Mouse (Mus musculus) CH12.LX (cell line): ENCODE measurements around the gene Cdh8. TPM values are rescaled to one million over a fixed set of nuclear protein-coding genes. Genes with fewer than 3 reads are reported as not detected.

Experiments used
- DNase-seq: peaks from one replicate; pipeline ENCODE4 v3.0.0-alpha.2; 2013; ENCODE audit errors: extremely low read depth
- H3K27ac ChIP-seq: 2 replicates; pipeline ENCODE4 v1.5.1; 2012; ENCODE audit warnings: low read depth, mild to moderate bottlenecking, control low read depth, moderate library complexity; ENCODE audit not compliant: insufficient read depth
- H3K27me3 ChIP-seq: replicated peaks from 2 replicates; pipeline ENCODE3; 2012; ENCODE audit warnings: inconsistent platforms
- H3K36me3 ChIP-seq, 2 experiments: replicated peaks in 1 of 2; 2 replicates each; pipeline versions ENCODE3 to v1.6.1; 2012; ENCODE audit warnings: inconsistent platforms in 1 of 2, low read length in 1 of 2, mild to moderate bottlenecking in 1 of 2, mixed read lengths in 1 of 2, moderate library complexity in 1 of 2; ENCODE audit not compliant: control insufficient read depth in 1 of 2, insufficient read depth in 1 of 2
- H3K4me1 ChIP-seq, 2 experiments: 2 replicates each; pipeline ENCODE4 v1.6.1; 2012; ENCODE audit warnings: inconsistent platforms in 1 of 2, moderate library complexity in 1 of 2; ENCODE audit not compliant: insufficient read depth in 2 of 2, control insufficient read depth in 1 of 2
- H3K4me2 ChIP-seq: 2 replicates; pipeline ENCODE4 v1.6.1; 2012; ENCODE audit warnings: low read depth, mild to moderate bottlenecking, control low read depth; ENCODE audit not compliant: poor library complexity, insufficient read depth, severe bottlenecking
- H3K4me3 ChIP-seq, 3 experiments: fragments of 150-350 bp in 1 of 3; sonication (generic) in 1 of 3; replicated peaks in 1 of 3; 2 replicates each; pipeline versions ENCODE3 to v1.5.1; 2011 to 2012; ENCODE audit warnings: low read depth in 2 of 3, low read length in 2 of 3, mild to moderate bottlenecking in 2 of 3, moderate library complexity in 2 of 3, control low read depth in 1 of 3, improper control_type of control experiment in 1 of 3, inconsistent platforms in 1 of 3, mixed read lengths in 1 of 3; ENCODE audit not compliant: poor library complexity in 1 of 3
- H3K79me2 ChIP-seq: replicated peaks from 2 replicates; pipeline ENCODE4 v1.6.1; 2012; ENCODE audit warnings: mild to moderate bottlenecking, moderate library complexity; ENCODE audit not compliant: control insufficient read depth, poor library complexity, insufficient read depth, severe bottlenecking; ENCODE audit errors: extremely low read depth
- H3K9ac ChIP-seq: 2 replicates; pipeline ENCODE4 v1.6.1; 2012; ENCODE audit warnings: low read depth, mild to moderate bottlenecking, control low read depth, moderate library complexity; ENCODE audit not compliant: insufficient read depth
- H3K9me3 ChIP-seq: replicated peaks from 2 replicates; pipeline ENCODE3; 2012; ENCODE audit warnings: low read length, inconsistent platforms, mixed read lengths
- BHLHE40 ChIP-seq: IDR thresholded peaks from 2 replicates; pipeline ENCODE4 v1.6.1; 2011; ENCODE audit warnings: mild to moderate bottlenecking, low read depth, low read length, improper control_type of control experiment
- CHD2 ChIP-seq: IDR thresholded peaks from 2 replicates; pipeline ENCODE4 v1.6.1; 2011; ENCODE audit warnings: low read length, improper control_type of control experiment
- CTCF ChIP-seq, 2 experiments: IDR thresholded peaks in 1 of 2; conservative IDR thresholded peaks in 1 of 2; 2 replicates each; pipeline ENCODE4 v1.5.1; 2011 to 2012; ENCODE audit warnings: low read depth in 2 of 2, low read length in 2 of 2, improper control_type of control experiment in 1 of 2, inconsistent platforms in 1 of 2, mild to moderate bottlenecking in 1 of 2, moderate library complexity in 1 of 2
- E2F4 ChIP-seq: IDR thresholded peaks from 2 replicates; pipeline ENCODE4 v1.6.1; 2011; ENCODE audit warnings: low read depth, low read length, improper control_type of control experiment; ENCODE audit not compliant: insufficient replicate concordance
- IRF4 ChIP-seq: IDR thresholded peaks from 2 replicates; pipeline ENCODE4 v1.6.1; 2014; ENCODE audit warnings: low read depth, mild to moderate bottlenecking, inconsistent platforms, low read length, improper control_type of control experiment
- JUND ChIP-seq: conservative IDR thresholded peaks from 2 replicates; pipeline ENCODE4 v1.6.1; 2011; ENCODE audit warnings: low read depth, low read length, improper control_type of control experiment
- KAT2A ChIP-seq: IDR thresholded peaks from 2 replicates; pipeline ENCODE4 v1.6.1; 2012; ENCODE audit warnings: low read length, improper control_type of control experiment, inconsistent platforms; ENCODE audit not compliant: insufficient replicate concordance
- MAFK ChIP-seq: IDR thresholded peaks from 2 replicates; pipeline ENCODE4 v1.6.1; 2011; ENCODE audit warnings: low read length, improper control_type of control experiment; ENCODE audit not compliant: insufficient replicate concordance
- MAZ ChIP-seq: IDR thresholded peaks from 2 replicates; pipeline ENCODE4 v1.6.1; 2012; ENCODE audit warnings: low read depth, mild to moderate bottlenecking, inconsistent platforms, low read length, improper control_type of control experiment, moderate library complexity
- NELFE ChIP-seq: IDR thresholded peaks from 2 replicates; pipeline ENCODE4 v1.6.1; 2011; ENCODE audit warnings: low read depth, low read length, improper control_type of control experiment
- PAX5 ChIP-seq: IDR thresholded peaks from 2 replicates; pipeline ENCODE4 v1.6.1; 2012; ENCODE audit warnings: low read length, inconsistent platforms, mixed read lengths
- SMC3 ChIP-seq: IDR thresholded peaks from 2 replicates; pipeline ENCODE4 v1.6.1; 2011; ENCODE audit warnings: low read depth, low read length, improper control_type of control experiment
- TBP ChIP-seq: conservative IDR thresholded peaks from 2 replicates; pipeline ENCODE4 v1.6.1; 2011; ENCODE audit warnings: low read depth, low read length, improper control_type of control experiment
- TCF12 ChIP-seq: IDR thresholded peaks from 2 replicates; pipeline ENCODE4 v1.6.1; 2014; ENCODE audit warnings: low read depth, mild to moderate bottlenecking, inconsistent platforms, low read length, improper control_type of control experiment
- USF2 ChIP-seq: conservative IDR thresholded peaks from 2 replicates; pipeline ENCODE4 v1.6.1; 2011; ENCODE audit warnings: low read depth, low read length, improper control_type of control experiment
- ZC3H11A ChIP-seq: IDR thresholded peaks from 2 replicates; pipeline ENCODE4 v1.6.1; 2012; ENCODE audit warnings: low read depth, mild to moderate bottlenecking, inconsistent platforms, low read length, improper control_type of control experiment
- ZKSCAN1 ChIP-seq: IDR thresholded peaks from 2 replicates; pipeline ENCODE4 v1.6.1; 2012; ENCODE audit warnings: low read depth, inconsistent platforms, low read length, improper control_type of control experiment, borderline replicate concordance
- ZNF384 ChIP-seq: IDR thresholded peaks from 2 replicates; pipeline ENCODE4 v1.6.1; 2012; ENCODE audit warnings: low read depth, low read length, improper control_type of control experiment, inconsistent platforms
- dilution Hi-C: fragments of 300-500 bp; cut with MboI; formaldehyde crosslinking; loops from 2 replicates; pipeline ENCODE4 v1.14.3; 2020; ENCODE audit warnings: low sequenced_read_pairs; ENCODE audit not compliant: extremely low pct_unique_long_range_greater_than_20kb, extremely low pct_ligation_motif_present
- in situ Hi-C: fragments of 300-500 bp; cut with MboI; formaldehyde crosslinking; loops from 3 replicates; pipeline ENCODE4 v1.14.3; 2019; ENCODE audit warnings: low sequenced_read_pairs, low pct_ligation_motif_present, low pct_unique_long_range_greater_than_20kb, mixed read lengths
- polyA plus RNA-seq: library from polyadenylated mRNA; unstranded; fragments of >175 nt; gene quantifications from 2 replicates; pipeline ENCODE4 v1.2.1, GENCODE M21; 2012; ENCODE audit warnings: low read depth; ENCODE audit not compliant: insufficient read length
- total RNA-seq, 2 experiments: library from RNA; depleted of rRNA; stranded (reverse); fragments of 300-350 nt in 1 of 2; fragments of >200 nt in 1 of 2; gene quantifications; 2 replicates each; pipeline ENCODE4 v1.2.3; 2012 to 2014

Cdh8 gene
- total and polyA plus RNA-seq, 3 experiments = not detected

GRCm38 (mm10) chr8:99419726-99420125, 3.5 kb upstream of the Cdh8 start:
- H3K4me1 ChIP-seq = no peaks in the 10 kb centered on the region
- DNase-seq = no peak
- H3K9ac ChIP-seq = no peak overlapping the region
- H3K4me2 ChIP-seq = no peak overlapping the region
- dilution Hi-C loops = no loop called here
- no peak overlapping the region for H3K27ac ChIP-seq
- H3K9me3 ChIP-seq = peaks cover 46% of the 10 kb centered on the region
- no peaks in the 10 kb centered on the region for H3K27me3 ChIP-seq
- TF ChIP-seq USF2 = no peak
- TF ChIP-seq KAT2A = no peak
- no peak for TF ChIP-seq ZC3H11A
- no peaks in the 10 kb centered on the region for H3K36me3 ChIP-seq
- in situ Hi-C loops = no loop called here
- H3K4me3 ChIP-seq = no peak overlapping the region
- H3K79me2 ChIP-seq = no peaks in the 10 kb centered on the region

- Histone ChIP-seq H3K79me2 (no peaks in the 10 kb centered on the region), H3K9ac (no peak overlapping the region), H3K4me3 (no peak overlapping the region), H3K9me3 (peaks cover 55% of the 10 kb centered on the region), H3K4me1 (no peaks in the 10 kb centered on the region), H3K4me2 (no peak overlapping the region), H3K27ac (no peak overlapping the region), H3K27me3 (no peaks in the 10 kb centered on the region), H3K36me3 (no peaks in the 10 kb centered on the region)
- no peak for DNase-seq
- dilution Hi-C loops = no loop called here
- TF ChIP-seq CTCF (conservative IDR thresholded peaks at IDR 0.05 in 1 of 2, IDR thresholded peaks at IDR 0.05 in 1 of 2; ENCODE audit: low read depth in 2 of 2, low read length in 2 of 2) (no peak), TCF12 (no peak), ZNF384 (no peak), ZC3H11A (no peak), ZKSCAN1 (no peak), JUND (no peak), NELFE (no peak), PAX5 (no peak), MAZ (no peak), IRF4 (no peak), E2F4 (no peak), SMC3 (no peak), MAFK (no peak), CHD2 (no peak), BHLHE40 (no peak), TBP (no peak)
- in situ Hi-C loops = no loop called here
Observed at GRCm38 (mm10) chr8:99417456-99417855, 1.2 kb upstream of the Cdh8 start.
